Mouse (Mus musculus): Measurements from ENCODE around the gene Dbn1. TPM values are rescaled to one million over a fixed set of nuclear protein-coding genes. Genes with fewer than 3 reads are reported as not detected.

Gene Dbn1
- polyA plus RNA-seq, 1 experiment: 9.8 TPM

GRCm38 (mm10) chr13:55519606-55520005 lies 31.7 kb upstream of the Dbn1 start:
- Histone ChIP-seq H3K27ac (ENCODE audit: insufficient read depth, low read depth, low read length) (no peak overlapping the region), H3K4me1 (ENCODE audit: control insufficient read depth, insufficient read depth, insufficient read length, low read length) (no peaks in the 10 kb centered on the region), H3K27me3 (ENCODE audit: control insufficient read depth, insufficient read depth, low read length) (no peaks in the 10 kb centered on the region), H3K36me3 (ENCODE audit: control insufficient read depth, insufficient read depth, low read length) (no peaks in the 10 kb centered on the region; the same call in 1 of the 2 replicates), H3K4me3 (ENCODE audit: low read depth, low read length) (no peak overlapping the region)
- WGBS: 58% methylated on average over 4 of the region's 4 CpGs
- no peak for TF ChIP-seq CTCF (IDR thresholded peaks at IDR 0.05; ENCODE audit: extremely low read depth, insufficient read length, insufficient replicate concordance, low read depth, low read length)
- no peak for TF ChIP-seq POLR2A (IDR thresholded peaks at IDR 0.05; ENCODE audit: low read depth, low read length)

GRCm38 (mm10) chr13:55516955-55517354 lies 29.0 kb upstream of the Dbn1 start:
- H3K27ac ChIP-seq (ENCODE audit: insufficient read depth, low read depth, low read length): no peak overlapping the region
- no peak overlapping the region for H3K4me3 ChIP-seq (ENCODE audit: low read depth, low read length)
- 5% methylated on average over 5 of the region's 5 CpGs for WGBS
- peaks cover 8% of the 10 kb centered on the region for H3K4me1 ChIP-seq (ENCODE audit: control insufficient read depth, insufficient read depth, insufficient read length, low read length)
- H3K36me3 ChIP-seq (ENCODE audit: control insufficient read depth, insufficient read depth, low read length): no peaks in the 10 kb centered on the region
- TF ChIP-seq CTCF (IDR thresholded peaks at IDR 0.05; ENCODE audit: extremely low read depth, insufficient read length, insufficient replicate concordance, low read depth, low read length) (peak; percentile 98), POLR2A (IDR thresholded peaks at IDR 0.05; ENCODE audit: low read depth, low read length) (no peak)
- no peaks in the 10 kb centered on the region for H3K27me3 ChIP-seq (ENCODE audit: control insufficient read depth, insufficient read depth, low read length)

- H3K4me1 ChIP-seq (ENCODE audit: control insufficient read depth, insufficient read depth, insufficient read length, low read length): peaks cover 17% of the 10 kb centered on the region
- no peaks in the 10 kb centered on the region for H3K27me3 ChIP-seq (ENCODE audit: control insufficient read depth, insufficient read depth, low read length)
- no peaks in the 10 kb centered on the region for H3K36me3 ChIP-seq (ENCODE audit: control insufficient read depth, insufficient read depth, low read length)
- no peak for TF ChIP-seq CTCF (IDR thresholded peaks at IDR 0.05; ENCODE audit: extremely low read depth, insufficient read length, insufficient replicate concordance, low read depth, low read length)
- 41% methylated on average over 9 of the region's 9 CpGs for WGBS
- no peak overlapping the region for H3K4me3 ChIP-seq (ENCODE audit: low read depth, low read length)
- no peak overlapping the region for H3K27ac ChIP-seq (ENCODE audit: insufficient read depth, low read depth, low read length)
Measured at GRCm38 (mm10) chr13:55513828-55514227, 25.9 kb upstream of the Dbn1 start.

- under 1% methylated on average over 55 of the region's 55 CpGs for WGBS
- Histone ChIP-seq H3K4me3 (ENCODE audit: low read depth, low read length) (peak within 1 kb of the TSS; percentile 93), H3K27me3 (ENCODE audit: control insufficient read depth, insufficient read depth, low read length) (no peaks in the 10 kb centered on the region), H3K27ac (ENCODE audit: insufficient read depth, low read depth, low read length) (peak within 1 kb of the TSS; percentile 63), H3K4me1 (ENCODE audit: control insufficient read depth, insufficient read depth, insufficient read length, low read length) (peaks cover 17% of the 10 kb centered on the region), H3K36me3 (ENCODE audit: control insufficient read depth, insufficient read depth, low read length) (peaks cover 3% of the 10 kb centered on the region; the same call in 1 of the 2 replicates)
- TF ChIP-seq CTCF (IDR thresholded peaks at IDR 0.05; ENCODE audit: extremely low read depth, insufficient read length, insufficient replicate concordance, low read depth, low read length) (peak; percentile 99), POLR2A (IDR thresholded peaks at IDR 0.05; ENCODE audit: low read depth, low read length) (peak; percentile 92)
Measured at GRCm38 (mm10) chr13:55513111-55513748, 25.3 kb upstream of the Dbn1 start, which contains the start of gene Pdlim7. TSS of gene Pdlim7 (minus strand) at chr13:55513676.

- Histone ChIP-seq H3K36me3 (ENCODE audit: control insufficient read depth, insufficient read depth, low read length) (peaks cover 7% of the 10 kb centered on the region), H3K4me3 (ENCODE audit: low read depth, low read length) (peak overlapping the region; percentile 93), H3K4me1 (ENCODE audit: control insufficient read depth, insufficient read depth, insufficient read length, low read length) (peaks cover 17% of the 10 kb centered on the region), H3K27me3 (ENCODE audit: control insufficient read depth, insufficient read depth, low read length) (no peaks in the 10 kb centered on the region), H3K27ac (ENCODE audit: insufficient read depth, low read depth, low read length) (peak overlapping the region; percentile 63)
- WGBS: 3% methylated on average over 25 of the region's 25 CpGs
- TF ChIP-seq POLR2A (IDR thresholded peaks at IDR 0.05; ENCODE audit: low read depth, low read length) (no peak), CTCF (IDR thresholded peaks at IDR 0.05; ENCODE audit: extremely low read depth, insufficient read length, insufficient replicate concordance, low read depth, low read length) (no peak)
Measured at GRCm38 (mm10) chr13:55512379-55513031, 24.6 kb upstream of the Dbn1 start.

GRCm38 (mm10) chr13:55511492-55511861 lies 23.6 kb upstream of the Dbn1 start:
- WGBS: 44% methylated on average over 5 of the region's 5 CpGs
- peaks cover 9% of the 10 kb centered on the region for H3K36me3 ChIP-seq (ENCODE audit: control insufficient read depth, insufficient read depth, low read length)
- H3K27ac ChIP-seq (ENCODE audit: insufficient read depth, low read depth, low read length): peak overlapping the region; percentile 63
- no peaks in the 10 kb centered on the region for H3K27me3 ChIP-seq (ENCODE audit: control insufficient read depth, insufficient read depth, low read length)
- no peak for TF ChIP-seq POLR2A (IDR thresholded peaks at IDR 0.05; ENCODE audit: low read depth, low read length)
- no peak for TF ChIP-seq CTCF (IDR thresholded peaks at IDR 0.05; ENCODE audit: extremely low read depth, insufficient read length, insufficient replicate concordance, low read depth, low read length)
- 0 out of 2 replicates have a peak overlapping the region, but pooled peaks have one; percentile 1 for H3K4me3 ChIP-seq (ENCODE audit: low read depth, low read length)
- H3K4me1 ChIP-seq (ENCODE audit: control insufficient read depth, insufficient read depth, insufficient read length, low read length): peaks cover 17% of the 10 kb centered on the region

All from small intestine, adult 2 months (tissue).